ENCODE assay signal across 23 mouse cellular contexts in genomic region chr12:100100707-100101030, GRCm38 (mm10). TPM values are rescaled to one million over a fixed set of nuclear protein-coding genes. Genes with fewer than 3 reads are reported as not detected.
DNase-seq lines count a peak whose midpoint lies in the region; ATAC-seq lines count a peak whose summit lies in the region.
"Had no signal": no experiment of that assay in that cellular context is flagged by ENCODE, and none has a peak within 500 bp of the region (broad histone marks: within the 10 kb centered on the region; RNA-seq: fewer than 3 reads in every experiment).

No protein-coding gene starts in this region.

- H3K36me3 ChIP-seq in embryonic facial prominence, embryonic 14.5 days (ENCODE audit: control insufficient read depth, insufficient read depth, low read length): no peaks in the 10 kb centered on the region
- H3K36me3 ChIP-seq in embryonic facial prominence, embryonic 10.5 days (replicated peaks): no peaks in the 10 kb centered on the region
- H3K36me3 ChIP-seq in heart, embryonic 10.5 days: no peaks in the 10 kb centered on the region
- no peaks in the 10 kb centered on the region for H3K36me3 ChIP-seq in midbrain, embryonic 13.5 days
- H3K36me3 ChIP-seq in midbrain, embryonic 10.5 days: no peaks in the 10 kb centered on the region
- H3K36me3 ChIP-seq in limb, embryonic 15.5 days: no peaks in the 10 kb centered on the region
- H3K36me3 ChIP-seq: hindbrain, embryonic 10.5 days; hindbrain, embryonic 13.5 days had no signal

- no peak overlapping the region for H3K4me2 ChIP-seq in embryonic facial prominence, embryonic 14.5 days (ENCODE audit: low read depth, low read length)
- no peak overlapping the region for H3K4me2 ChIP-seq in midbrain, embryonic 13.5 days (replicated peaks)
- H3K4me2 ChIP-seq in limb, embryonic 15.5 days: no peak overlapping the region
- H3K4me2 ChIP-seq: heart, embryonic 11.5 days; hindbrain, embryonic 13.5 days had no signal

- no peaks in the 10 kb centered on the region for H3K27me3 ChIP-seq in embryonic facial prominence, embryonic 14.5 days (replicated peaks; ENCODE audit: control insufficient read depth, insufficient read depth, low read length)
- H3K27me3 ChIP-seq in embryonic facial prominence, embryonic 10.5 days (replicated peaks; ENCODE audit: low read depth, poor library complexity, severe bottlenecking): no peaks in the 10 kb centered on the region
- H3K27me3 ChIP-seq in heart, embryonic 10.5 days (ENCODE audit: insufficient read depth, poor library complexity, severe bottlenecking): no peaks in the 10 kb centered on the region
- H3K27me3 ChIP-seq in midbrain, embryonic 13.5 days: no peaks in the 10 kb centered on the region
- no peaks in the 10 kb centered on the region for H3K27me3 ChIP-seq in midbrain, embryonic 10.5 days (ENCODE audit: low read depth, poor library complexity, severe bottlenecking)
- no peaks in the 10 kb centered on the region for H3K27me3 ChIP-seq in limb, embryonic 15.5 days
- H3K27me3 ChIP-seq: hindbrain, embryonic 13.5 days had no signal

- WGBS in embryonic facial prominence, embryonic 14.5 days: 58% methylated on average over 3 of the region's 3 CpGs
- WGBS in embryonic facial prominence, embryonic 10.5 days: 63% methylated on average over 3 of the region's 3 CpGs
- 50% methylated on average over 3 of the region's 3 CpGs for WGBS in heart, embryonic 10.5 days
- WGBS in midbrain, embryonic 13.5 days: 51% methylated on average over 3 of the region's 3 CpGs
- WGBS in midbrain, embryonic 10.5 days: 54% methylated on average over 3 of the region's 3 CpGs
- WGBS in limb, embryonic 15.5 days: 53% methylated on average over 3 of the region's 3 CpGs

- no peak overlapping the region for H3K27ac ChIP-seq in embryonic facial prominence, embryonic 14.5 days (replicated peaks; ENCODE audit: low read depth, low read length)
- no peak overlapping the region for H3K27ac ChIP-seq in embryonic facial prominence, embryonic 10.5 days (replicated peaks)
- peak overlapping the region; percentile 7; the same call in 1 of the 2 replicates for H3K27ac ChIP-seq in heart, embryonic 10.5 days
- no peak overlapping the region for H3K27ac ChIP-seq in midbrain, embryonic 13.5 days
- no peak overlapping the region for H3K27ac ChIP-seq in midbrain, embryonic 10.5 days (replicated peaks)
- no peak overlapping the region for H3K27ac ChIP-seq in limb, embryonic 15.5 days
- H3K27ac ChIP-seq: heart, adult 2 months; hindbrain, embryonic 10.5 days; hindbrain, embryonic 13.5 days had no signal

- no peak overlapping the region for H3K4me3 ChIP-seq in embryonic facial prominence, embryonic 14.5 days (ENCODE audit: low read depth, low read length)
- H3K4me3 ChIP-seq in embryonic facial prominence, embryonic 10.5 days: no peak overlapping the region
- no peak overlapping the region for H3K4me3 ChIP-seq in heart, embryonic 10.5 days
- no peak overlapping the region for H3K4me3 ChIP-seq in midbrain, embryonic 13.5 days (replicated peaks)
- no peak overlapping the region for H3K4me3 ChIP-seq in midbrain, embryonic 10.5 days
- no peak overlapping the region for H3K4me3 ChIP-seq in limb, embryonic 15.5 days
- H3K4me3 ChIP-seq: erythroblast, embryonic 14.5 days; heart, adult 2 months; hindbrain, embryonic 10.5 days; hindbrain, embryonic 13.5 days had no signal

- no peak overlapping the region for H3K9ac ChIP-seq in embryonic facial prominence, embryonic 14.5 days (ENCODE audit: low read depth, low read length)
- H3K9ac ChIP-seq in midbrain, embryonic 13.5 days (replicated peaks): no peak overlapping the region
- no peak overlapping the region for H3K9ac ChIP-seq in limb, embryonic 15.5 days
- H3K9ac ChIP-seq: hindbrain, embryonic 13.5 days had no signal

- no peaks in the 10 kb centered on the region for H3K9me3 ChIP-seq in embryonic facial prominence, embryonic 14.5 days (ENCODE audit: control insufficient read depth, low read length)
- H3K9me3 ChIP-seq in embryonic facial prominence, embryonic 10.5 days: no peaks in the 10 kb centered on the region
- no peaks in the 10 kb centered on the region for H3K9me3 ChIP-seq in heart, embryonic 10.5 days
- no peaks in the 10 kb centered on the region for H3K9me3 ChIP-seq in midbrain, embryonic 13.5 days
- no peaks in the 10 kb centered on the region for H3K9me3 ChIP-seq in midbrain, embryonic 10.5 days (replicated peaks)
- H3K9me3 ChIP-seq in limb, embryonic 15.5 days: no peaks in the 10 kb centered on the region
- H3K9me3 ChIP-seq: hindbrain, embryonic 10.5 days; hindbrain, embryonic 13.5 days had no signal

- no peaks in the 10 kb centered on the region for H3K4me1 ChIP-seq in embryonic facial prominence, embryonic 14.5 days (ENCODE audit: control insufficient read depth, insufficient read depth, low read length)
- 0 out of 2 replicates have a peak, but pooled peaks cover 3% of the 10 kb centered on the region for H3K4me1 ChIP-seq in embryonic facial prominence, embryonic 10.5 days
- H3K4me1 ChIP-seq in heart, embryonic 10.5 days: peaks cover 11% of the 10 kb centered on the region
- H3K4me1 ChIP-seq in midbrain, embryonic 13.5 days (replicated peaks): peaks cover 6% of the 10 kb centered on the region; the same call in 1 of the 2 replicates
- H3K4me1 ChIP-seq in midbrain, embryonic 10.5 days: no peaks in the 10 kb centered on the region
- peaks cover 3% of the 10 kb centered on the region; the same call in 1 of the 2 replicates for H3K4me1 ChIP-seq in limb, embryonic 15.5 days
- H3K4me1 ChIP-seq: hindbrain, embryonic 10.5 days had no signal

- no peak for DNase-seq in embryonic facial prominence, embryonic 14.5 days (ENCODE audit: low spot score)
- no peak for DNase-seq in embryonic facial prominence, embryonic 10.5 days (ENCODE audit: low spot score)
- DNase-seq in heart, embryonic 10.5 days (ENCODE audit: low spot score): no peak
- DNase-seq in heart, postnatal 10 days: no peak
- DNase-seq in midbrain, embryonic 10.5 days (ENCODE audit: low spot score): no peak
- DNase-seq in kidney, adult 8-10 months: no peak
- DNase-seq: adrenal gland, adult 8-10 months; adrenal gland, postnatal 25 days; cerebellum, adult 11-12 months; cerebellum, adult 8-10 months; cerebellum, postnatal 36 days; embryo, embryonic 11 days; gastrocnemius, postnatal 10 days; gastrocnemius, postnatal 36 days; heart, adult 2 months; heart, postnatal 36 days had no signal

- ATAC-seq in embryonic facial prominence, embryonic 14.5 days (ENCODE audit: low read depth): peak; percentile 41
- peak; percentile 50; the same call in 1 of the 2 replicates for ATAC-seq in midbrain, embryonic 13.5 days
- peak; percentile 15; the same call in 1 of the 2 replicates for ATAC-seq in limb, embryonic 15.5 days (ENCODE audit: insufficient number of reproducible peaks, low FRiP score, low TSS enrichment, low read depth)
- ATAC-seq: activated CD4-positive, CD25-positive, alpha-beta regulatory T cell, adult 4 months had no signal

- intact Hi-C loops in heart, postnatal 10 days (cut with DNase I): no loop called here

RNA-seq across cellular contexts. Expression of gene Psmc1, which starts 9.3 kb away (rescaled TPM):
- polyA plus RNA-seq in embryonic facial prominence, embryonic 14.5 days (2014; fragmentation: Nextera tagmentation; extraction: Ambion mirVana): 241 and 249 TPM in 2 replicates
- polyA plus RNA-seq in embryonic facial prominence, embryonic 10.5 days (2016; fragmentation: Nextera tagmentation; extraction: Ambion mirVana): 392 and 405 TPM in 2 replicates
- 278 and 309 TPM in 2 replicates for polyA plus RNA-seq in heart, embryonic 10.5 days (2016; fragmentation: Nextera tagmentation; extraction: Ambion mirVana)
- 100 to 1,000 TPM; 141 to 147 TPM for total RNA-seq in heart, postnatal 10 days (2021)
- polyA plus RNA-seq in midbrain, embryonic 13.5 days (2015; fragmentation: Nextera tagmentation; extraction: Ambion mirVana): 281 and 297 TPM in 2 replicates
- 417 and 419 TPM in 2 replicates for polyA plus RNA-seq in midbrain, embryonic 10.5 days (2016; fragmentation: Nextera tagmentation; extraction: Ambion mirVana)
- polyA plus RNA-seq in limb, embryonic 15.5 days (2015; fragmentation: Nextera tagmentation; extraction: Ambion mirVana): 233 and 262 TPM in 2 replicates

RNA-seq across cellular contexts. Expression of gene Nrde2, which starts 58.8 kb away (rescaled TPM):
- 10.6 and 11.4 TPM in 2 replicates for polyA plus RNA-seq in embryonic facial prominence, embryonic 14.5 days (2014; fragmentation: Nextera tagmentation; extraction: Ambion mirVana)
- polyA plus RNA-seq in embryonic facial prominence, embryonic 10.5 days (2016; fragmentation: Nextera tagmentation; extraction: Ambion mirVana): 16.0 and 16.2 TPM in 2 replicates
- polyA plus RNA-seq in heart, embryonic 10.5 days (2016; fragmentation: Nextera tagmentation; extraction: Ambion mirVana): 10.3 and 12.0 TPM in 2 replicates
- 10 to 100 TPM; 12.5 to 14.2 TPM for total RNA-seq in heart, postnatal 10 days (2021)
- 14.2 and 14.3 TPM in 2 replicates for polyA plus RNA-seq in midbrain, embryonic 13.5 days (2015; fragmentation: Nextera tagmentation; extraction: Ambion mirVana)
- 14.1 and 15.1 TPM in 2 replicates for polyA plus RNA-seq in midbrain, embryonic 10.5 days (2016; fragmentation: Nextera tagmentation; extraction: Ambion mirVana)
- 11.7 and 12.8 TPM in 2 replicates for polyA plus RNA-seq in limb, embryonic 15.5 days (2015; fragmentation: Nextera tagmentation; extraction: Ambion mirVana)
